Mouse (Mus musculus): Measurements from ENCODE around the gene Ube2d3. TPM values are rescaled to one million over a fixed set of nuclear protein-coding genes. Genes with fewer than 3 reads are reported as not detected.

Ube2d3 gene
- total and polyA plus RNA-seq, 3 experiments: 590 to 1,803 (median 1,178) TPM

- Histone ChIP-seq H3K9me3 (replicated peaks; ENCODE audit: low read length) (no peaks in the 10 kb centered on the region), H3K79me2 (replicated peaks; ENCODE audit: control insufficient read depth, extremely low read depth, insufficient read depth, poor library complexity, severe bottlenecking) (no peaks in the 10 kb centered on the region), H3K36me3 (replicated peaks in 1 of 2; ENCODE audit: control insufficient read depth in 1 of 2, insufficient read depth in 1 of 2, low read length in 1 of 2) (peaks cover 12 to 29% of the 10 kb centered on the region in 2 experiments), H3K4me2 (ENCODE audit: insufficient read depth, low read depth, poor library complexity, severe bottlenecking) (peak overlapping the region; percentile 41), H3K27ac (ENCODE audit: insufficient read depth, low read depth) (no peak overlapping the region), H3K9ac (ENCODE audit: insufficient read depth, low read depth) (no peak overlapping the region), H3K27me3 (replicated peaks) (no peaks in the 10 kb centered on the region), H3K4me3 (replicated peaks in 1 of 3; ENCODE audit: low read depth in 2 of 3, low read length in 2 of 3, poor library complexity in 1 of 3) (no peak overlapping the region), H3K4me1 (ENCODE audit: control insufficient read depth in 1 of 2, insufficient read depth in 2 of 2) (peaks cover 2 to 17% of the 10 kb centered on the region in 2 experiments; a peak in 3 of 4 replicates)
- dilution Hi-C loops (cut with MboI; ENCODE audit: extremely low pct_ligation_motif_present, extremely low pct_unique_long_range_greater_than_20kb, low sequenced_read_pairs) (no loop called here), in situ Hi-C loops (cut with MboI; ENCODE audit: low pct_ligation_motif_present, low pct_unique_long_range_greater_than_20kb, low sequenced_read_pairs) (loop anchor here (5.0 kb wide), 3 partner anchors 110 to 325 kb away; no protein-coding TSS in a partner anchor)
- peak; percentile 100 for DNase-seq (ENCODE audit: extremely low read depth)
- peak; percentile 64; the same call in 1 of the 2 replicates for TF ChIP-seq MAFK (IDR thresholded peaks at IDR 0.05; ENCODE audit: insufficient replicate concordance, low read length)
- TF ChIP-seq HCFC1 (IDR thresholded peaks at IDR 0.05; ENCODE audit: low read depth, low read length): 0 out of 2 replicates have a peak, but pooled peaks have one; percentile 41
- TF ChIP-seq NELFE (IDR thresholded peaks at IDR 0.05; ENCODE audit: low read depth, low read length): peak; percentile 48; the same call in 1 of the 2 replicates
- TF ChIP-seq MAZ (IDR thresholded peaks at IDR 0.05; ENCODE audit: low read depth, low read length): peak; percentile 84; the same call in 1 of the 2 replicates
- TF ChIP-seq TCF12 (IDR thresholded peaks at IDR 0.05; ENCODE audit: low read depth, low read length): peak; percentile 96
- TF ChIP-seq USF1 (IDR thresholded peaks at IDR 0.05; ENCODE audit: low read depth, low read length): peak; percentile 36; the same call in 1 of the 2 replicates
- TF ChIP-seq E2F4 (IDR thresholded peaks at IDR 0.05; ENCODE audit: insufficient replicate concordance, low read depth, low read length): no peak
- peak; percentile 88 for TF ChIP-seq JUN (IDR thresholded peaks at IDR 0.05; ENCODE audit: insufficient read depth, low read depth, low read length)
- 0 out of 2 replicates have a peak, but pooled peaks have one; percentile 21 for TF ChIP-seq RCOR1 (conservative IDR thresholded peaks at IDR 0.05; ENCODE audit: low read depth, low read length)
- TF ChIP-seq POLR2AphosphoS2 (IDR thresholded peaks at IDR 0.05; ENCODE audit: low read depth, low read length): no peak; the same call in 1 of the 2 replicates
- TF ChIP-seq MXI1 (IDR thresholded peaks at IDR 0.05; ENCODE audit: low read depth, low read length): peak; percentile 78
- TF ChIP-seq GABPA (IDR thresholded peaks at IDR 0.05; ENCODE audit: insufficient replicate concordance, low read depth, low read length): no peak; the same call in 1 of the 2 replicates
- TF ChIP-seq RAD21 (IDR thresholded peaks at IDR 0.05; ENCODE audit: low read depth, low read length): peak; percentile 98
- peak; percentile 74; the same call in 1 of the 2 replicates for TF ChIP-seq JUND (conservative IDR thresholded peaks at IDR 0.05; ENCODE audit: low read depth, low read length)
- TF ChIP-seq NRF1 (IDR thresholded peaks at IDR 0.05; ENCODE audit: low read depth, low read length): peak; percentile 55
- peak; percentile 91 for TF ChIP-seq EP300 (IDR thresholded peaks at IDR 0.05; ENCODE audit: low read length)
- TF ChIP-seq ELF1 (IDR thresholded peaks at IDR 0.05; ENCODE audit: low read depth, low read length): peak; percentile 79
- 0 out of 2 replicates have a peak, but pooled peaks have one; percentile 31 for TF ChIP-seq USF2 (conservative IDR thresholded peaks at IDR 0.05; ENCODE audit: low read depth, low read length)
- peak; percentile 79; the same call in 1 of the 2 replicates for TF ChIP-seq CHD2 (IDR thresholded peaks at IDR 0.05; ENCODE audit: low read length)
- TF ChIP-seq ZC3H11A (IDR thresholded peaks at IDR 0.05; ENCODE audit: low read depth, low read length): peak; percentile 89
- peak; percentile 80 for TF ChIP-seq MYC (IDR thresholded peaks at IDR 0.05; ENCODE audit: low read depth, low read length)
- TF ChIP-seq SIN3A (IDR thresholded peaks at IDR 0.05; ENCODE audit: low read length): peak; percentile 80
- TF ChIP-seq TBP (conservative IDR thresholded peaks at IDR 0.05; ENCODE audit: low read depth, low read length): no peak
- 0 out of 2 replicates have a peak, but pooled peaks have one; percentile 60 for TF ChIP-seq ZMIZ1 (IDR thresholded peaks at IDR 0.05; ENCODE audit: low read depth, low read length)
- peak; percentile 95 to 99 for TF ChIP-seq CTCF (conservative IDR thresholded peaks at IDR 0.05 in 1 of 2, IDR thresholded peaks at IDR 0.05 in 1 of 2; ENCODE audit: low read depth in 2 of 2, low read length in 2 of 2)
- no peak for TF ChIP-seq UBTF (IDR thresholded peaks at IDR 0.05; ENCODE audit: low read depth, low read length)
- TF ChIP-seq ZNF384 (IDR thresholded peaks at IDR 0.05; ENCODE audit: low read depth, low read length): no peak; the same call in 1 of the 2 replicates
- no peak for TF ChIP-seq PAX5 (IDR thresholded peaks at IDR 0.05; ENCODE audit: low read length)
- peak; percentile 88 for TF ChIP-seq MAX (IDR thresholded peaks at IDR 0.05; ENCODE audit: low read length)
- peak; percentile 95 for TF ChIP-seq IRF4 (IDR thresholded peaks at IDR 0.05; ENCODE audit: low read depth, low read length)
- TF ChIP-seq KAT2A (IDR thresholded peaks at IDR 0.05; ENCODE audit: insufficient replicate concordance, low read length): no peak
- TF ChIP-seq POLR2A (IDR thresholded peaks at IDR 0.05; ENCODE audit: low read depth, low read length): peak; percentile 40; the same call in 1 of the 2 replicates
- TF ChIP-seq BHLHE40 (IDR thresholded peaks at IDR 0.05; ENCODE audit: low read depth, low read length): peak; percentile 83
- peak; percentile 99 for TF ChIP-seq ETS1 (conservative IDR thresholded peaks at IDR 0.05; ENCODE audit: low read depth, low read length)
- TF ChIP-seq CHD1 (IDR thresholded peaks at IDR 0.05; ENCODE audit: low read depth, low read length): peak; percentile 66; the same call in 1 of the 2 replicates
- TF ChIP-seq SMC3 (IDR thresholded peaks at IDR 0.05; ENCODE audit: low read depth, low read length): peak; percentile 100
- peak; percentile 91 for TF ChIP-seq MEF2A (IDR thresholded peaks at IDR 0.05; ENCODE audit: borderline replicate concordance, low read depth, low read length)
- no peak for TF ChIP-seq ZKSCAN1 (IDR thresholded peaks at IDR 0.05; ENCODE audit: borderline replicate concordance, low read depth, low read length)
Observed at GRCm38 (mm10) chr3:135402201-135402658, 35.7 kb upstream of the Ube2d3 start.
